Mouse (Mus musculus): ENCODE measurements around the gene Arfgef3.

GRCm38 (mm10) chr10:18661606-18662220, 82.0 kb downstream of the Arfgef3 start:
- TF ChIP-seq MAFK (IDR thresholded peaks at IDR 0.05; ENCODE audit: insufficient read depth, low read depth, low read length) (no peak), HCFC1 (IDR thresholded peaks at IDR 0.05; ENCODE audit: borderline replicate concordance, insufficient read depth, low read length) (no peak), ZC3H11A (IDR thresholded peaks at IDR 0.05; ENCODE audit: borderline replicate concordance, low read depth, low read length) (no peak)
